Mouse (Mus musculus) thymus, adult 2 months (tissue): ENCODE results near the gene Kmt2d.

Experiments used
- CTCF ChIP-seq: fragments of 200-500 bp; IDR thresholded peaks from 2 replicates; pipeline ENCODE4 v1.5.1; 2012; ENCODE audit warnings: mild to moderate bottlenecking, control low read depth, low read length, moderate library complexity, borderline replicate concordance; ENCODE audit not compliant: control insufficient read depth, poor library complexity, insufficient read depth; ENCODE audit errors: extremely low read depth
- POLR2A ChIP-seq: fragments of 200-500 bp; IDR thresholded peaks from 2 replicates; pipeline ENCODE4 v1.6.1; 2012; ENCODE audit warnings: mild to moderate bottlenecking, low read length, control low read depth, moderate library complexity; ENCODE audit not compliant: control insufficient read depth, poor library complexity, insufficient read depth; ENCODE audit errors: extremely low read depth

DNA sequence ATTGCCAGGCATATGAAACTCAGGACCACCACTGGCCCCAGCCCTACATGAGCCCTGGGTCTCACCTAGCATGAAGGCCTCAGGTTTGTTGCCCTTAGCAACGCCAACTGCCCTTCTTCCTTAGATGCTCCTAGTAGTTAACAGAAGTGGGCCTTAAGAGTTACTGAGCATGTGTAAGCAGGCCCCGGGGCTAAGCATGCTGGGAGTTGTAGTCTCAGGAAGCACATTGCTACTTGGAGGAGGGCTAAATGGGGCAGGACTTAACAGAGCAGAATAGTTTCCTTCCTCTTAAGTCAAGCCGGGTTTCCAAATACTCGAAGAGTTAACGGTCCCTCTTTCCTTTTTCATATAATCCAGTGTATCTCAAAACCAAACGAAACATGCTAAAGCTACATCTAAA is 3.7 kb downstream of the Kmt2d start:
- TF ChIP-seq POLR2A, result no peak
- TF ChIP-seq CTCF, result no peak
